Mouse (Mus musculus) layer of hippocampus, postnatal 10 days (tissue): ENCODE results near the gene Adam25. TPM values are rescaled to one million over a fixed set of nuclear protein-coding genes. Genes with fewer than 3 reads are reported as not detected.
"Not testable (repeated sequence)": the region's sequence is repeated elsewhere in the genome, so short reads cannot be mapped to it uniquely, and the experiment has no call there.

Experiments
- DNase-seq, 2 experiments: peaks; one replicate each; pipeline ENCODE4 v3.0.0; 2021; ENCODE audit warnings: low spot score in 2 of 2
- long read RNA-seq: library from polyadenylated mRNA; stranded (forward); transcript quantifications from one replicate; pipeline ENCODE4 v2.0.0, GENCODE M21; 2023
- total RNA-seq, 2 experiments: library from RNA; stranded (reverse); gene quantifications; 2 replicates each; pipeline ENCODE4 v1.2.3; 2021

Adam25 gene
- total RNA-seq = not detected
- long read RNA-seq = 0 reads

DNA sequence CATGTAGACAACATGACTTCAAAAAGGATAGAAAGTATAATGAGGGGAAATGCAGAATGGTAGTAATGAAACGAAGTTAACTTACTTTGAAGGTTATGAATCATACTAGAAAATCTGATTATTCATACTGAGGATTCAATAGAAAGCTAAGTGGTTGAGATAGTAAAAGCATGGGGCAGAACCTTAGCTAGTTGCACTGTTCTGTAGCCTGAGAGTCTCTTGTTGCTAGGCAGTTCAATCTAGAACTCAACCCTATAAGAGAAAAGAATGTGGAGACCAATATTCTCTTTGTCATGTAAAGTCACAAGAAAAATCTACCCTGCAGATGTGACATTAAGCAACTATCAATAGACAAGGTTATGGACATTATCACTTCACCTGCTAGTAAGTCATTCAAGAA is at the start of gene Adam25:
Gene Adam25 (plus strand): TSS at position 301 of the 400 bp plus-strand sequence.
- not testable (repeated sequence) for DNase-seq

- not testable (repeated sequence) for DNase-seq
These were observed 36.6 kb upstream of the Adam25 start for GRCm38 (mm10) chr8:40715406-40715805.

GRCm38 (mm10) chr8:40715986-40716385 is 36.0 kb upstream of the Adam25 start:
- no peak for DNase-seq

DNA sequence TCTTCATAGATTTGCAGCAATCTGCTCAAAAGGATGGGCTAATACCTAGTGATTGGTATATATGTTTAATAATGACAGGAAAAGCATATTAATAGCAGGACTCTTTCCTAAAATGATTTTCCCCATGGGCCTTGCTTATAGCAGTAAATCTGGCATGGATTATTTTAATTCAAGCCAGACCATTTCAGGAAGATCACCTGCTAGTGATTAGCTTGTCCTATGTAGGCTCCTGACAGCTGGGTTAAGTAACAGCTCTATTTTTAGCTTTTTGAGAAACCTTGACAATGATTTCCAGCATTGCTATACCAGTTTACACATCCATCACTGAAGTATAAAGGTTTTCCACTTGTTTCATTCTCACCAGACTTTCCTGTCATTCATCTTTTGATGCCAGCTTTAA is 31.3 kb downstream of the Adam25 start:
- DNase-seq = no peak

DNA sequence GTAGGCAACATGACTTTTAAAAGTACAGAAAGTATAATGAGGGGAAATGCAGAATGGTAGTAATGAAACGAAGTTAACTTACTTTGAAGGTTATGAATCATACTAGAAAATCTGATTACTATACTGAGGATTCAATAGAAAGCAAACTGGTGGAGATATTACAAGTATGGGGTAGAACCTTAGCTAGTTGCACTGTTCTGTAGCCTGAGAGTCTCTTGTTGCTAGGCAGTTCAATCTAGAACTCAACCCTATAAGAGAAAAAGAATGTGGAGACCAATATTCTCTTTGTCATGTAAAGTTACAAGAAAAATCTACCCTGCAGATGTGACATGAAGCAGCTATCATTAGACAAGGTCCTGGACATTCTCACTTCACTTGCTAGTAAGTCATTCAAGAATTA is 41.0 kb downstream of the Adam25 start, which contains the start of gene Adam20:
Gene Adam20 (plus strand): TSS at position 301 of the 400 bp plus-strand sequence.
- DNase-seq = not testable (repeated sequence)

- no peak for DNase-seq
These were observed 51.5 kb downstream of the Adam25 start for GRCm38 (mm10) chr8:40803379-40804079.

Other genes starting within 250 kb of the Adam25 start
- not detected for gene Adam24, start 77.1 kb upstream of the Adam25 start, total RNA-seq
- not detected for gene Adam20, start 41.1 kb downstream of the Adam25 start, total RNA-seq
- not detected for gene Adam39, start 70.8 kb downstream of the Adam25 start, total RNA-seq